Mouse (Mus musculus) kidney, adult 9 months (tissue): Measurements from ENCODE around the gene Dcaf11.
A peak's percentile ranks its signal among the peaks of the same experiment; 100 is the strongest.

Source experiments
- DNase-seq: peaks from one replicate; pipeline ENCODE4 v3.0.0; 2022

Dcaf11 gene

GRCm38 (mm10) chr14:55559799-55560201, at the start of gene Dcaf11:
Gene Dcaf11 (plus strand): TSS chr14:55560006.
- peak; percentile 97 for DNase-seq

GRCm38 (mm10) chr14:55510125-55510731, 49.6 kb upstream of the Dcaf11 start, which contains the start of gene Cpne6:
Gene Cpne6 (plus strand): TSS chr14:55510445.
- DNase-seq = no peak

GRCm38 (mm10) chr14:55511037-55511436, 48.8 kb upstream of the Dcaf11 start:
- DNase-seq = no peak

GRCm38 (mm10) chr14:55513927-55514326, 45.9 kb upstream of the Dcaf11 start:
- no peak for DNase-seq

- no peak for DNase-seq
Measured at GRCm38 (mm10) chr14:55515846-55516245, 44.0 kb upstream of the Dcaf11 start.

- DNase-seq = no peak
Measured at GRCm38 (mm10) chr14:55518897-55519296, 40.9 kb upstream of the Dcaf11 start.

GRCm38 (mm10) chr14:55519604-55520003, 40.2 kb upstream of the Dcaf11 start:
- no peak for DNase-seq

GRCm38 (mm10) chr14:55520451-55521361, 39.1 kb upstream of the Dcaf11 start:
- no peak for DNase-seq

GRCm38 (mm10) chr14:55524062-55524461, 35.7 kb upstream of the Dcaf11 start:
- no peak for DNase-seq

- no peak for DNase-seq
Measured at GRCm38 (mm10) chr14:55524785-55525184, 35.0 kb upstream of the Dcaf11 start, which contains the start of gene Nrl. Gene Nrl (minus strand): TSS chr14:55524981.

- DNase-seq = no peak
Measured at GRCm38 (mm10) chr14:55526674-55527073, 33.1 kb upstream of the Dcaf11 start.

GRCm38 (mm10) chr14:55527940-55528339, 31.9 kb upstream of the Dcaf11 start:
- DNase-seq = peak; percentile 68

- peak; percentile 53 for DNase-seq
Measured at GRCm38 (mm10) chr14:55536116-55536745, 23.6 kb upstream of the Dcaf11 start.

GRCm38 (mm10) chr14:55540067-55540786, 19.6 kb upstream of the Dcaf11 start, which contains the start of gene Pck2:
Gene Pck2 (plus strand): TSS chr14:55540266.
- DNase-seq = peak; percentile 92

- DNase-seq = peak; percentile 71
Measured at GRCm38 (mm10) chr14:55540787-55541321, 19.0 kb upstream of the Dcaf11 start.

GRCm38 (mm10) chr14:55542268-55542667, 17.5 kb upstream of the Dcaf11 start:
- DNase-seq = no peak

- no peak for DNase-seq
Measured at GRCm38 (mm10) chr14:55544334-55544733, 15.5 kb upstream of the Dcaf11 start.

GRCm38 (mm10) chr14:55550191-55550590, 9.6 kb upstream of the Dcaf11 start:
- no peak for DNase-seq

- no peak for DNase-seq
Measured at GRCm38 (mm10) chr14:55551347-55551746, 8.5 kb upstream of the Dcaf11 start.

- DNase-seq = no peak
Measured at GRCm38 (mm10) chr14:55551794-55552193, 8.0 kb upstream of the Dcaf11 start.

GRCm38 (mm10) chr14:55554635-55555034, 5.2 kb upstream of the Dcaf11 start:
- DNase-seq = no peak

- no peak for DNase-seq
Measured at GRCm38 (mm10) chr14:55555788-55556187, 4.0 kb upstream of the Dcaf11 start.
